Mouse (Mus musculus): Measurements from ENCODE around the gene Pold4. TPM values are rescaled to one million over a fixed set of nuclear protein-coding genes. Genes with fewer than 3 reads are reported as not detected.
"Not testable (repeated sequence)": the region's sequence is repeated elsewhere in the genome, so short reads cannot be mapped to it uniquely, and the experiment has no call there.

Pold4 gene
- polyA plus RNA-seq, 1 experiment from 2014 or later, result 19.8 TPM

- Histone ChIP-seq H3K36me3 (no peaks in the 10 kb centered on the region), H3K4me2 (replicated peaks) (no peak overlapping the region), H3K4me3 (no peak overlapping the region), H3K9me3 (no peaks in the 10 kb centered on the region), H3K27ac (no peak overlapping the region), H3K4me1 (no peaks in the 10 kb centered on the region), H3K9ac (no peak overlapping the region), H3K27me3 (replicated peaks) (0 out of 2 replicates have a peak, but pooled peaks cover 3% of the 10 kb centered on the region)
- ATAC-seq (ENCODE audit: low FRiP score, low read depth), result no peak
- WGBS, result 65% methylated on average over 8 of the region's 8 CpGs
Measured at GRCm38 (mm10) chr19:4240247-4240668, 8.6 kb downstream of the Pold4 start.

GRCm38 (mm10) chr19:4242416-4242815, 10.7 kb downstream of the Pold4 start:
- WGBS, result 70% methylated on average over 3 of the region's 3 CpGs
- H3K9me3 ChIP-seq, result no peaks in the 10 kb centered on the region
- no peaks in the 10 kb centered on the region for H3K36me3 ChIP-seq
- H3K9ac ChIP-seq, result no peak overlapping the region
- no peak for ATAC-seq (ENCODE audit: low FRiP score, low read depth)
- no peak overlapping the region for H3K27ac ChIP-seq
- no peak overlapping the region for H3K4me2 ChIP-seq (replicated peaks)
- H3K4me3 ChIP-seq, result no peak overlapping the region
- H3K4me1 ChIP-seq, result no peaks in the 10 kb centered on the region
- 0 out of 2 replicates have a peak, but pooled peaks cover 3% of the 10 kb centered on the region for H3K27me3 ChIP-seq (replicated peaks)

GRCm38 (mm10) chr19:4244775-4245174, 13.1 kb downstream of the Pold4 start:
- no peak overlapping the region for H3K9ac ChIP-seq
- no peaks in the 10 kb centered on the region for H3K27me3 ChIP-seq (replicated peaks)
- no peaks in the 10 kb centered on the region for H3K9me3 ChIP-seq
- WGBS, result 77% methylated on average over 6 of the region's 6 CpGs
- H3K4me2 ChIP-seq (replicated peaks), result no peak overlapping the region
- ATAC-seq (ENCODE audit: low FRiP score, low read depth), result no peak
- H3K4me1 ChIP-seq, result no peaks in the 10 kb centered on the region
- no peaks in the 10 kb centered on the region for H3K36me3 ChIP-seq
- no peak overlapping the region for H3K4me3 ChIP-seq
- H3K27ac ChIP-seq, result no peak overlapping the region

DNA sequence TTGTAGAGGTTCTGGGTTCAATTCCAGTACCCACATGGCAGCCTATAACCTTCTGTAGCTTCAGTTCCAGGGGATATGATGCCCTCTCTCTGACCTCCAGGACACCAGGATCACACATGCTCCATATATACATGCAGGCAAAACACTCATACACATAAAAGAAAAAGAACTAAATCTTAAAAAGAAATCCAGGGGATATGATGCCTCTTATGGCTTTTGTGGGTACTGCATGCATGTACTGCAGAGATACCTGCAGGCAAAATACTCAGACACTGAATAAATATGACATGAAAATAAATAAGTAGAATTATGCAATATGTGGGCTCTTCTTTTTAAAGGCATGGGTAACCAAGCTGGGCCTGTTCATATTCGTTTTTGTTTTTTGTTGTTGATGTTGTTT, 15.3 kb downstream of the Pold4 start:
- H3K9me3 ChIP-seq, result no peaks in the 10 kb centered on the region
- H3K27me3 ChIP-seq (replicated peaks), result no peaks in the 10 kb centered on the region
- no peak for ATAC-seq (ENCODE audit: low FRiP score, low read depth)
- no peak overlapping the region for H3K9ac ChIP-seq
- no peak overlapping the region for H3K4me2 ChIP-seq (replicated peaks)
- no peaks in the 10 kb centered on the region for H3K4me1 ChIP-seq
- H3K4me3 ChIP-seq, result no peak overlapping the region
- H3K36me3 ChIP-seq, result no peaks in the 10 kb centered on the region
- H3K27ac ChIP-seq, result no peak overlapping the region
- 58% methylated on average over 1 of the region's 1 CpGs for WGBS

DNA sequence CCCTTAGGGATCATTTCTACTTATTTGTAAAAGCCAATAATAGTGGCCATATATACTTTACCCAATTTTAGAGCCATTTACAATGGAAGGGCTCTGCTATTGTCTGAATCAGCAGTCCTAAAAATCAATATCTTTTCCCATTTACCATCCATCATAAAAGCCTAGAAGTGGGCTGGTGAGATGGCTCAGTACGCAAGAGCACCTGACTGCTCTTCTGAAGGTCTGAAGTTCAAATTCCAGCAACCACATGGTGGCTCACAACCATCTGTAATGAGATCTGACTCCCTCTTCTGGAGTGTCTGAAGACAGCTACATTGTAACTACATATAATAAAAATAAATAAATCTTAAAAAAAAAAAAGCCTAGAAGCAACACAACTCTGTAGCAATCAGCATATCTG, 17.0 kb downstream of the Pold4 start:
- H3K27ac ChIP-seq; H3K4me3 ChIP-seq; ATAC-seq (ENCODE audit: low FRiP score, low read depth); H3K9me3 ChIP-seq; H3K27me3 ChIP-seq (replicated peaks); H3K4me1 ChIP-seq; H3K4me2 ChIP-seq (replicated peaks); H3K36me3 ChIP-seq; H3K9ac ChIP-seq: not testable (repeated sequence)
- 73% methylated on average over 1 of the region's 1 CpGs for WGBS

GRCm38 (mm10) chr19:4254230-4254629, 22.5 kb downstream of the Pold4 start:
- H3K9me3 ChIP-seq, result no peaks in the 10 kb centered on the region
- H3K4me1 ChIP-seq, result no peaks in the 10 kb centered on the region
- H3K27me3 ChIP-seq (replicated peaks), result no peaks in the 10 kb centered on the region
- no peak overlapping the region for H3K9ac ChIP-seq
- H3K4me3 ChIP-seq, result no peak overlapping the region
- H3K4me2 ChIP-seq (replicated peaks), result no peak overlapping the region
- ATAC-seq (ENCODE audit: low FRiP score, low read depth), result no peak
- WGBS, result 89% methylated on average over 7 of the region's 7 CpGs
- H3K27ac ChIP-seq, result no peak overlapping the region
- no peaks in the 10 kb centered on the region for H3K36me3 ChIP-seq

DNA sequence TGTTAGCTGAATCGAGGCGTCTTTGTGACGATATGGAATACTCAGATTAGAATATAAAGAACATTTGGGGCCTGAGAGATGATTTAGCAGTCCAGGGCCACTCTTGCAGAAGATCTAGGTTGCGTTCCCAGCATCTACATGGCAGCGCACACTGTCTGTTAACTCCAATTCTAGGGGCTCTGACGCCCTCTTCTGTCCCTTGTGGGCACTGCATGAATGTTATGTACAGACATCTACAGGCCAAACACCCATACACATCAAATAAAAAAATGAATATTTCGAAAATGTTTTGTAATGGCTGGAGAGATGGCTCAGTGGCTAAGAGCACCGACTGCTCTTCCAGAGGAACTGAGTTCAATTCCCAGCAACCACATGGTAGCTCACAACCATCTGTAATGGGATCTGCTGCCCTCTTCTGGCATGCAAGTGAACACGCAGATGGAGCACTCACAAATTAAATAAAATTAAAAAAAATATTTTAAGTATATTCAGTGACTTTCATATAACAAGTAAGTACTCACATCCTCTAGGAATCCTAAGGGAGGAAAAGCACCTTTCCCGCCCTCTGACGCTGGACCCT, 24.0 kb downstream of the Pold4 start:
- ATAC-seq (ENCODE audit: low FRiP score, low read depth), result no peak

DNA sequence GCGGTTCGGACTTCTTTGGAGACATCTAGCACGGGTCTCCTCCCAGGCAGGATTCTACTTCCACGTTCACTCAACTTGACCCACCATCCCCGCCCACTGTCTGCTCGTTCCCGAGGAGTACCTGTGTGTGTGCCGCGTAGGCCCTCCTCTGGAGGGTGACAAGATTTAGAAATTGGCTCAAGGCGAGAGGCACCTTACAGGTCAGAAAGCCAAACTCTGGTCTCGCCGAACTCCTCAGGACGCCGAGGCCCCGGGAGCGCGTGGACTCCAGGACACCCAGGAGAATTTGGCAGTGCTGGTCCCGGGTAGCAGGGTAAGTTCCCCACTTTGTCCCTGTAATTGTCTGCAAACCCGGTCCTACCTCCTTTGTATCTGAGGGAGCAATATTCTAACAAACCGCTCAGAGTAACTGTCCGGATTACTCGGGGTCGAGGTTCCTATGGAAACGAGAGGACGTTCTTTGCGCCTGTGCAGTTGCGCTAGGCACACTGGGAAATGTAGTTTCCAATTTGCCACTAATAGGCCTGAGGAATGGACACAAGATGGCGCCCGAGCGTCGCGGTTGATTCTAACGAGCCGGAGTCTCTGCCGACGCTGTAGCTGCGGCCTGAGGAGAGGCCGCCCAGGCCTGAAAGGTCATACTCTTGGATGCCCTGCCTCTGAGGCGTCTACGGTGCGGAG, 25.7 kb downstream of the Pold4 start:
- H3K9me3 ChIP-seq, result no peaks in the 10 kb centered on the region
- peak overlapping the region; percentile 79 for H3K4me2 ChIP-seq (replicated peaks)
- ATAC-seq (ENCODE audit: low FRiP score, low read depth), result peak; percentile 93
- under 1% methylated on average over 41 of the region's 41 CpGs for WGBS
- H3K4me3 ChIP-seq, result peak overlapping the region; percentile 52
- peak overlapping the region; percentile 60 for H3K9ac ChIP-seq
- no peaks in the 10 kb centered on the region; the same call in 1 of the 2 replicates for H3K4me1 ChIP-seq
- no peaks in the 10 kb centered on the region for H3K27me3 ChIP-seq (replicated peaks)
- no peak overlapping the region for H3K27ac ChIP-seq
- H3K36me3 ChIP-seq, result no peaks in the 10 kb centered on the region

More for the DNA sequence above, 24.0 kb downstream of the Pold4 start:
- Histone ChIP-seq H3K27ac (no peak overlapping the region), H3K9me3 (no peaks in the 10 kb centered on the region), H3K27me3 (replicated peaks) (no peaks in the 10 kb centered on the region), H3K9ac (no peak overlapping the region), H3K4me1 (no peaks in the 10 kb centered on the region), H3K4me3 (no peak overlapping the region), H3K4me2 (replicated peaks) (no peak overlapping the region), H3K36me3 (no peaks in the 10 kb centered on the region)
- 71% methylated on average over 11 of the region's 11 CpGs for WGBS

DNA sequence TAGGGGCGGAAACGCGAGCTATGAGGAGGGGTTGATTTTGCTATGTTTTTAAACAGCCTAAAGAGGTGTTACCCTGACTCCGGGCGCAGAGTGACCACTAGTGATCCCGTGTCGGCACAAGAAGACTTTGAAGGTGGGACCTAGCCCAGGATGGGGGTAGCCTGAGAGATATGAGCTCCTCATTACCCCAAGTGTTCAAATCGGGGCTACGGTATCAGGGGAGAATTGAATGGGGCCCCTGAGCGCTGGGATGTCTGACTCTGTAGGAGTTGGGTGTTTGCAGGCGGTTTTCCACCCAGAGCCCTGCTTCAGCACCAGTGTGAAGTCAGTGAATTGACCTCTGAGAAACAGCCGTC, 26.2 kb downstream of the Pold4 start:
- Histone ChIP-seq H3K9ac (peak overlapping the region; percentile 53), H3K4me1 (no peaks in the 10 kb centered on the region; the same call in 1 of the 2 replicates), H3K27me3 (replicated peaks) (no peaks in the 10 kb centered on the region), H3K4me3 (peak overlapping the region; percentile 52; the same call in 1 of the 2 replicates), H3K36me3 (no peaks in the 10 kb centered on the region), H3K27ac (no peak overlapping the region), H3K9me3 (no peaks in the 10 kb centered on the region), H3K4me2 (replicated peaks) (peak overlapping the region; percentile 79)
- ATAC-seq (ENCODE audit: low FRiP score, low read depth), result peak; percentile 46
- 23% methylated on average over 12 of the region's 12 CpGs for WGBS

GRCm38 (mm10) chr19:4261038-4261698, 29.5 kb downstream of the Pold4 start:
- Histone ChIP-seq H3K27me3 (replicated peaks) (no peaks in the 10 kb centered on the region), H3K9ac (no peak overlapping the region)
- 66% methylated on average over 8 of the region's 8 CpGs for WGBS

GRCm38 (mm10) chr19:4262756-4263155, 31.1 kb downstream of the Pold4 start:
- WGBS, result 82% methylated on average over 6 of the region's 6 CpGs
- no peaks in the 10 kb centered on the region for H3K36me3 ChIP-seq
- no peak overlapping the region for H3K9ac ChIP-seq
- H3K4me2 ChIP-seq (replicated peaks), result no peak overlapping the region
- H3K4me1 ChIP-seq, result no peaks in the 10 kb centered on the region; the same call in 1 of the 2 replicates
- no peak overlapping the region for H3K27ac ChIP-seq
- no peaks in the 10 kb centered on the region for H3K9me3 ChIP-seq
- H3K27me3 ChIP-seq (replicated peaks), result peaks cover 8% of the 10 kb centered on the region
- H3K4me3 ChIP-seq, result no peak overlapping the region
- ATAC-seq (ENCODE audit: low FRiP score, low read depth), result no peak

More at GRCm38 (mm10) chr19:4261038-4261698, 29.5 kb downstream of the Pold4 start:
- H3K4me1 ChIP-seq, result no peaks in the 10 kb centered on the region; the same call in 1 of the 2 replicates
- H3K36me3 ChIP-seq, result no peaks in the 10 kb centered on the region
- H3K27ac ChIP-seq, result no peak overlapping the region
- H3K9me3 ChIP-seq, result no peaks in the 10 kb centered on the region
- no peak overlapping the region for H3K4me3 ChIP-seq
- H3K4me2 ChIP-seq (replicated peaks), result no peak overlapping the region
- no peak for ATAC-seq (ENCODE audit: low FRiP score, low read depth)

GRCm38 (mm10) chr19:4263702-4264101, 32.0 kb downstream of the Pold4 start:
- no peaks in the 10 kb centered on the region for H3K36me3 ChIP-seq
- no peak for ATAC-seq (ENCODE audit: low FRiP score, low read depth)
- no peak overlapping the region for H3K27ac ChIP-seq
- no peak overlapping the region for H3K4me3 ChIP-seq
- H3K27me3 ChIP-seq (replicated peaks), result peaks cover 17% of the 10 kb centered on the region
- no peaks in the 10 kb centered on the region for H3K9me3 ChIP-seq
- no peak overlapping the region for H3K9ac ChIP-seq
- no peak overlapping the region for H3K4me2 ChIP-seq (replicated peaks)
- WGBS, result 71% methylated on average over 14 of the region's 14 CpGs
- H3K4me1 ChIP-seq, result peaks cover under 1% of the 10 kb centered on the region; the same call in 1 of the 2 replicates

Data from neural tube, embryonic 12.5 days (tissue).